Comparison of ENCODE assay signal across 9 mouse cellular contexts in the genomic region with DNA sequence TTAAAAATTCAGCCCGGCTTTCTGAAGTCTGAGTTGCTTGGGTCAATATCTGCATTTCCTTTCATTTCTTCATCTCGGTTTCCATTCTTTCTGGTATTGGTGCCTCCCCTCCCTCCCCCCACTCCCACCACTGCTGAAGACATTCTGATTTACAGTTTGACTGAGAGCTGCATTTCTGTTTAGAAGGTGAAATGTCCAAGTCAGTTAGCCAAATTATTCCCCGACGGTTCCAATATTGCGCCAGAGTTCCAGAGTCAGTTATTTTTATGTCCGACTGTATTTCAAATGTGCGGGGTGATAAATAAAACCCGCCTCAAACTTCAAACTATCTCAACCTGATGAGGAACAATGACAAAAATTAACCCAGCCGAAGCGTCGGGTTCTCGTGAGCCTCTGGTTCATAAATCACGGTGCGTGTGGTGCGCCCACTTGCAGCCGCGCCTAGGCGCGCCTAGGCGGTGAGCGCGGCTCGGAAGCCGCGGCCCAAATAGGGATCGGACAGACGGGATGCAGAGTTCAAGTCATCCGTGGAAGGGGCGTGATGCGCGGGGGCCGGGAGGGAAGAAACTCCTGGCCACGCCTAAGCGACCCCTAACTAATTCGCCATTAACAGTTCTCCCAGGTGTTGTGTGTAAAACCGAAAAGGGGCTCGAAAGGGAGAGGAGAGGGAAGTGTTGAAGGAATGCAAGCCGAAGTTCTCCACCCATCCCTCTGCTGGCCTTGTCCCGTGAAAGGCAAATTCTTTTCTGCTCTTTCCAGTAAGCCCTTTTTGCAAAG. TPM values are rescaled to one million over a fixed set of nuclear protein-coding genes. Genes with fewer than 3 reads are reported as not detected.
A peak's percentile ranks its signal among the peaks of the same experiment; 100 is the strongest.
DNase-seq lines count a peak whose midpoint lies in the region; ATAC-seq and TF ChIP-seq lines count a peak whose summit lies in the region.
"Had no signal": no experiment of that assay in that cellular context is flagged by ENCODE, and none has a peak within 500 bp of the region (broad histone marks: within the 10 kb centered on the region; RNA-seq: fewer than 3 reads in every experiment).

No protein-coding gene starts in this region.

- no peak overlapping the region for H3K27ac ChIP-seq in lung, embryonic 16.5 days (ENCODE audit: low read length)
- H3K27ac ChIP-seq in embryonic fibroblast, embryonic 13.5 days (ENCODE audit: insufficient read depth, low read length), result no peak overlapping the region
- H3K27ac ChIP-seq in hindbrain, embryonic 16.5 days (ENCODE audit: low read depth, low read length), result no peak overlapping the region
- H3K27ac ChIP-seq: liver, embryonic 13.5 days had no signal

- DNase-seq in lung, adult 2 months, result no peak
- peak; percentile 21 for DNase-seq in retina, postnatal 1 day
- no peak for DNase-seq in spleen, adult 12 weeks (ENCODE audit: low spot score)
- DNase-seq in urinary bladder, postnatal 14 days (ENCODE audit: low spot score), result no peak
- DNase-seq: cerebellum, adult 9-11 months; liver, embryonic 13.5 days had no signal

- H3K27me3 ChIP-seq in lung, embryonic 16.5 days (ENCODE audit: control insufficient read depth, insufficient read depth, low read depth, low read length), result peaks cover 79% of the 10 kb centered on the region
- peaks cover 63% of the 10 kb centered on the region for H3K27me3 ChIP-seq in hindbrain, embryonic 16.5 days (replicated peaks; ENCODE audit: control insufficient read depth, insufficient read depth, low read length)

- peak overlapping the region; percentile 32; the same call in 1 of the 2 replicates for H3K4me2 ChIP-seq in lung, embryonic 16.5 days (ENCODE audit: low read depth, low read length)
- peak overlapping the region; percentile 45 for H3K4me2 ChIP-seq in hindbrain, embryonic 16.5 days (ENCODE audit: low read length)

- ATAC-seq in lung, embryonic 16.5 days (ENCODE audit: low read depth), result no peak
- no peak for ATAC-seq in hindbrain, embryonic 16.5 days

- WGBS in lung, embryonic 16.5 days, result 1% methylated on average over 39 of the region's 39 CpGs
- 3% methylated on average over 39 of the region's 39 CpGs for WGBS in lung, adult 2 months
- under 1% methylated on average over 39 of the region's 39 CpGs for WGBS in hindbrain, embryonic 16.5 days

- H3K36me3 ChIP-seq in lung, embryonic 16.5 days (ENCODE audit: control insufficient read depth, insufficient read depth, low read length), result no peaks in the 10 kb centered on the region
- no peaks in the 10 kb centered on the region for H3K36me3 ChIP-seq in hindbrain, embryonic 16.5 days (ENCODE audit: control insufficient read depth, insufficient read depth, low read length)
- H3K36me3 ChIP-seq: liver, embryonic 13.5 days had no signal

- peak overlapping the region; percentile 21; the same call in 1 of the 2 replicates for H3K4me3 ChIP-seq in lung, embryonic 16.5 days (ENCODE audit: low read length)
- no peak overlapping the region for H3K4me3 ChIP-seq in lung, adult 2 months (replicated peaks; ENCODE audit: extremely low read depth, low read depth, low read length)
- H3K4me3 ChIP-seq in embryonic fibroblast, embryonic 13.5 days (ENCODE audit: insufficient read depth, low read length), result peak overlapping the region; percentile 23
- peak overlapping the region; percentile 29 for H3K4me3 ChIP-seq in hindbrain, embryonic 16.5 days (ENCODE audit: low read length)

- no peak overlapping the region for H3K9ac ChIP-seq in lung, embryonic 16.5 days (ENCODE audit: low read length)
- no peak overlapping the region for H3K9ac ChIP-seq in hindbrain, embryonic 16.5 days (ENCODE audit: low read depth, low read length)
- H3K9ac ChIP-seq: liver, embryonic 13.5 days had no signal

- peaks cover 9% of the 10 kb centered on the region; the same call in 1 of the 2 replicates for H3K4me1 ChIP-seq in lung, embryonic 16.5 days (replicated peaks; ENCODE audit: control insufficient read depth, insufficient read depth, low read length)
- H3K4me1 ChIP-seq in lung, adult 2 months (ENCODE audit: control insufficient read depth, insufficient read depth, low read length), result no peaks in the 10 kb centered on the region
- H3K4me1 ChIP-seq in embryonic fibroblast, embryonic 13.5 days (ENCODE audit: control insufficient read depth, insufficient read depth, low read length), result no peaks in the 10 kb centered on the region
- H3K4me1 ChIP-seq in hindbrain, embryonic 16.5 days (ENCODE audit: control insufficient read depth, insufficient read depth, low read depth, low read length), result peaks cover 6% of the 10 kb centered on the region
- H3K4me1 ChIP-seq: liver, embryonic 13.5 days had no signal

- H3K9me3 ChIP-seq in lung, embryonic 16.5 days (ENCODE audit: control insufficient read depth, low read length), result no peaks in the 10 kb centered on the region
- H3K9me3 ChIP-seq in hindbrain, embryonic 16.5 days (ENCODE audit: control insufficient read depth, low read length), result no peaks in the 10 kb centered on the region
- H3K9me3 ChIP-seq: liver, embryonic 13.5 days had no signal

- TF ChIP-seq CTCF in lung, adult 2 months (IDR thresholded peaks at IDR 0.05; ENCODE audit: insufficient read depth, low read length), result no peak
- TF ChIP-seq CTCF in embryonic fibroblast, embryonic 13.5 days (IDR thresholded peaks at IDR 0.05; ENCODE audit: borderline replicate concordance, insufficient read depth, low read length), result no peak

- TF ChIP-seq POLR2A in lung, adult 2 months (IDR thresholded peaks at IDR 0.05; ENCODE audit: borderline replicate concordance, extremely low read depth, low read depth, low read length), result no peak
- no peak; the same call in 1 of the 2 replicates for TF ChIP-seq POLR2A in embryonic fibroblast, embryonic 13.5 days (IDR thresholded peaks at IDR 0.05; ENCODE audit: low read depth, low read length)

RNA-seq across cellular contexts. Expression of a gene that starts 7.9 kb away (rescaled TPM):
- 0.57 and 0.60 TPM in 2 replicates for polyA plus RNA-seq in lung, embryonic 16.5 days (2015; fragmentation: Nextera tagmentation; extraction: Ambion mirVana)
- 0.52 and 0.57 TPM in 2 replicates for polyA plus RNA-seq in lung, adult 2 months (2012; rRNA removed)
- 10.3 and 15.2 TPM in 2 replicates for polyA plus RNA-seq in embryonic fibroblast, embryonic 13.5 days (2011; ENCODE audit: insufficient read length, low read depth, missing spikeins)
- 1.5 and 2.5 TPM in 2 replicates for polyA plus RNA-seq in hindbrain, embryonic 16.5 days (2015; fragmentation: Nextera tagmentation; extraction: Ambion mirVana)
